Mouse (Mus musculus) lung, embryonic 16.5 days (tissue): ENCODE measurements around the gene Ubac2. TPM values are rescaled to one million over a fixed set of nuclear protein-coding genes. Genes with fewer than 3 reads are reported as not detected.
A peak's percentile ranks its signal among the peaks of the same experiment; 100 is the strongest.

ENCODE experiments used
- ATAC-seq: fragments of 200-750 bp; cut with Nextera tagmentation; 2 replicates; pipeline ENCODE4 v1.8.0; 2017; ENCODE audit warnings: low read depth, mild to moderate bottlenecking, moderate library complexity
- H3K27ac ChIP-seq: fragments of 300-500 bp; sonication (generic); 2 replicates; pipeline ENCODE4 v1.5.1; 2014; ENCODE audit warnings: mild to moderate bottlenecking, control low read depth, low read length
- H3K27me3 ChIP-seq: fragments of 300-500 bp; sonication (generic); 2 replicates; pipeline ENCODE4 v1.6.1; 2014; ENCODE audit warnings: low read depth, low read length, mixed read lengths; ENCODE audit not compliant: control insufficient read depth, insufficient read depth
- H3K36me3 ChIP-seq: fragments of 300-500 bp; sonication (generic); 2 replicates; pipeline ENCODE4 v1.6.1; 2014; ENCODE audit warnings: low read length; ENCODE audit not compliant: control insufficient read depth, insufficient read depth
- H3K4me1 ChIP-seq: fragments of 300-500 bp; sonication (generic); replicated peaks from 2 replicates; pipeline ENCODE4 v1.6.1; 2014; ENCODE audit warnings: low read length, mixed read lengths; ENCODE audit not compliant: control insufficient read depth, insufficient read depth
- H3K4me2 ChIP-seq: fragments of 300-500 bp; sonication (generic); 2 replicates; pipeline ENCODE4 v1.6.1; 2014; ENCODE audit warnings: low read depth, low read length, control low read depth
- H3K4me3 ChIP-seq: fragments of 300-500 bp; sonication (generic); 2 replicates; pipeline ENCODE4 v1.5.1; 2014; ENCODE audit warnings: mild to moderate bottlenecking, low read length, control low read depth
- H3K9ac ChIP-seq: fragments of 300-500 bp; sonication (generic); 2 replicates; pipeline ENCODE4 v1.6.1; 2014; ENCODE audit warnings: low read length, control low read depth
- H3K9me3 ChIP-seq: fragments of 300-500 bp; sonication (generic); 2 replicates; pipeline ENCODE4 v1.6.1; 2016; ENCODE audit warnings: low read length; ENCODE audit not compliant: control insufficient read depth
- WGBS: fragments of 180-500 bp; shearing (Covaris S2); extraction: QIAGEN DNeasy Blood & Tissue Kit; methylation state at CpG from one replicate; pipeline ENCODE4 v1.1.7; 2014; 5-methylcytosine and 5-hydroxymethylcytosine counted together
- polyA plus RNA-seq: library from polyadenylated mRNA; unstranded; fragments of >200 nt; fragmentation: Nextera tagmentation; extraction: Ambion mirVana; gene quantifications from 2 replicates; pipeline ENCODE4 v1.2.1, GENCODE M21; 2015

Gene Ubac2
- polyA plus RNA-seq, 1 experiment from 2014 or later = 56.9 TPM

DNA sequence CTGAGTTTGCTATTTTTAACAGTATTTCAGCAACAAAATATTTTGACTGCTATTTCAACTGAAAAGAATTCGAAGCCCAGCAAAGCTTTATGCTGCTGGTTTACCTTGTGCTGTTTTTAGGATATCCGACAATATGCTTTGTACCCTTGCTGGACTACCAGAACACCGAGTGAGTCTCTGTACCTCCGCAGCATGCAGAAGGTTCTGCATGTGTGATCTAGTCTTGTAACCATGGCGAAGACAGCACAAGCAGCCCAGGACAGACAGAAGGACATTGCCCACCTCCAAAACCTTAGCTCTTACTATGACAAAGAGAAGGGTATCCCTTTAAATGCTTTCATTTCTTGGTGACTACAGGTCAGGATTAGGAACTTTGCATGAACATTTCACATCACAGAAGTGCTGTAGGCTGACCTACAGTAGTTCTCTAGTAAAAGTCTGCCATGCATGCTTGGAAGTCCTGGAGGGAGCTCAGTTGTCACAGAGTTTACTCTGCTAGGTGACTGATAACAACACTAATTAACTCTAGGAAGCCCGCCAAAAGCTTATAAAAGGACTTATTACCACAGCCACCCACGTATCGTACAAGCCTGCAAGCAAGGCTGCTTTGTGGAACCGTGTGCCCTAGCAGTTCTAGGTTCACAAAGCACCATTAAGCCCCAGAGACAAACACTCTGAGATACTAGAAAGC, 85.0 kb downstream of the Ubac2 start:
- H3K9ac ChIP-seq = no peak overlapping the region; the same call in 1 of the 2 replicates
- peak; percentile 48 for ATAC-seq
- H3K27me3 ChIP-seq = no peaks in the 10 kb centered on the region
- no peaks in the 10 kb centered on the region for H3K36me3 ChIP-seq
- peak overlapping the region; percentile 59 for H3K27ac ChIP-seq
- no peaks in the 10 kb centered on the region for H3K9me3 ChIP-seq
- peaks cover 9% of the 10 kb centered on the region for H3K4me1 ChIP-seq
- H3K4me3 ChIP-seq = peak overlapping the region; percentile 7; the same call in 1 of the 2 replicates
- WGBS = 49% methylated on average over 9 of the region's 9 CpGs
- H3K4me2 ChIP-seq = peak overlapping the region; percentile 22; the same call in 1 of the 2 replicates

DNA sequence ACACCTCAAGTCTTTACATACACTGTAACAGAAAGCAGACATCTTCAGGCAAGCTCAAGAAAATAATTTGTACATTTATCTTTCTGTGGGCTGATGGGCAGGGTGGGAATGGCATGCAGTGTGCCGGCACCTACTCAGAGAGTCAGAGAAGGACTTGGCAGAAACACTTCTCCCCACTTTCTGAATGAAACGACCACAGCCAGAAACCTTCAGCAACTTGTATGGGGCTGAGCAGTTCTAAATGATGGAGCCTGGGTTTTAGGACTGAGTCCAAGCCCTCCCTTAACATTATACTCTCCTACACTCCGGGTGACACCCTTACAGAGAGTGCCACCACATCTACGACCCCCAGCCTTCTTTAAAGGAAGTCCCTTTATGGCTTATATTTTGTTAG, 85.5 kb downstream of the Ubac2 start:
- H3K4me2 ChIP-seq = peak overlapping the region; percentile 22; the same call in 1 of the 2 replicates
- H3K9ac ChIP-seq = peak overlapping the region; percentile 44
- no peaks in the 10 kb centered on the region for H3K27me3 ChIP-seq
- H3K4me3 ChIP-seq = peak overlapping the region; percentile 7; the same call in 1 of the 2 replicates
- H3K27ac ChIP-seq = peak overlapping the region; percentile 59
- H3K4me1 ChIP-seq = peaks cover 9% of the 10 kb centered on the region
- no peaks in the 10 kb centered on the region for H3K36me3 ChIP-seq
- no peaks in the 10 kb centered on the region for H3K9me3 ChIP-seq
- WGBS = 17% methylated on average over 4 of the region's 4 CpGs
- no peak for ATAC-seq

DNA sequence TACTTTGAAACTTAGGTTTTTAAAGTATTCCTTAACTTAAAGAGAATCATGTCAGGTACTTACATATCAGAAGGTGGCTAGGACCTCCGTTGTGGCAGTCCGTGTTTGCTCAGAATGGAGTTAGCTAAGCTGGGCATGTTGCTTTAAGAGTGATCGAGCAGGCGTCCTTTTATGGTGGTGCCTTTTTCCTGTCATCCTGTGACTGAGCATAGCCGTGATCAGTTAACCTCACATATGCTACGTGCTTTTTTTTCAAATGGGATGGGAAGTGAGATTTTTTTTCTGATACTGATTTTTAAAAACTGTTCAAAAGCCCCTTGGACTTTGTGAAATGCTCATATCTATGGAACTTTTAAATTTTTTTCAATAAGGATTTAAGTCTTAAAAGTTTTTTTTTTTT, 86.6 kb downstream of the Ubac2 start, which contains the start of gene Gpr183:
Gene Gpr183 (minus strand): TSS at position 206 of the 400 bp plus-strand sequence.
- Histone ChIP-seq H3K27ac (peak within 1 kb of the TSS; percentile 59; the same call in 1 of the 2 replicates), H3K36me3 (no peaks in the 10 kb centered on the region), H3K9me3 (no peaks in the 10 kb centered on the region), H3K4me1 (peaks cover 9% of the 10 kb centered on the region), H3K9ac (peak within 1 kb of the TSS; percentile 44), H3K4me3 (peak within 1 kb of the TSS; percentile 15; the same call in 1 of the 2 replicates), H3K4me2 (peak within 1 kb of the TSS; percentile 22; the same call in 1 of the 2 replicates), H3K27me3 (no peaks in the 10 kb centered on the region)
- no peak for ATAC-seq
- 23% methylated on average over 6 of the region's 6 CpGs for WGBS

DNA sequence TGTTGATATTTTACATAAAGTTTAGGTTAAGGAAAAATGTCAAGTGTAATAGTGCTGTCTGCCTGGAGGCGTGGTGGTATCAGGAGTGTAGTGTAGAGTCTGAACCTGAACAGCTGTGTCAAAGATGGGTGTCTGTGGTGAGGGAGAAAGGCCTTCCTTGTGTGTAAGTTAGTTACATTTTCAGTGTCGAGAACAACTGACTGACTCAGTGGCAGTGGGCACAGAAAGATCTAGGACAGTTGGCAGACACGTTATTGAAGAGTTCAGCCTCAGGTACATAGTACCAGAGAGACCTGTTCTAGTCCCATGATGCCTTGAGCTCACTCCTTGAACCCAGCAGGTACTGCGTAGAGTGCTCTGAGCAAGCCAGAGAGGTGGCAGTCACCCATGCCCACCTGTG, 87.0 kb downstream of the Ubac2 start:
- Histone ChIP-seq H3K4me3 (no peak overlapping the region), H3K27ac (no peak overlapping the region), H3K9me3 (no peaks in the 10 kb centered on the region), H3K27me3 (no peaks in the 10 kb centered on the region), H3K9ac (no peak overlapping the region), H3K36me3 (no peaks in the 10 kb centered on the region), H3K4me2 (no peak overlapping the region), H3K4me1 (peaks cover 9% of the 10 kb centered on the region)
- no peak for ATAC-seq
- 80% methylated on average over 4 of the region's 4 CpGs for WGBS

DNA sequence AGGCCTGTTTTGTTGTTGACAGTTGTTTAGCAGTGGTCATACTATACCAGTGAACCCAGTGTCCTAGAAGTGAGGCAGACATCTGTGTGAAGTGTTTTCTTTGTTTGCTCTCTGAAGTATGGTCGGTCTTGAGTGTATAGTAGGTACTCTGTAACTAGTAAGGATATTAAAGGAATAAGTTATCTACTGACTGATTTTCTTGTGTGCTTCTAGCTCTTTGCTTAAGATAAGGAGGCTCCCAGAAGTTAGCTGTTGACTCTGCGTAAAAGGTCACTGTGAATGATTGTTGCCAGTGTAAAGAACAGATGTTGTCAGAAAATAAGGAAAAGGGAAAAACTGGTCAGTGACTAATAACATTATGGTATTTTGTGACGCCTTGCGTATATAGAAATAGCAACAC, 88.7 kb downstream of the Ubac2 start:
- no peak overlapping the region for H3K4me2 ChIP-seq
- ATAC-seq = no peak
- WGBS = 52% methylated on average over 4 of the region's 4 CpGs

DNA sequence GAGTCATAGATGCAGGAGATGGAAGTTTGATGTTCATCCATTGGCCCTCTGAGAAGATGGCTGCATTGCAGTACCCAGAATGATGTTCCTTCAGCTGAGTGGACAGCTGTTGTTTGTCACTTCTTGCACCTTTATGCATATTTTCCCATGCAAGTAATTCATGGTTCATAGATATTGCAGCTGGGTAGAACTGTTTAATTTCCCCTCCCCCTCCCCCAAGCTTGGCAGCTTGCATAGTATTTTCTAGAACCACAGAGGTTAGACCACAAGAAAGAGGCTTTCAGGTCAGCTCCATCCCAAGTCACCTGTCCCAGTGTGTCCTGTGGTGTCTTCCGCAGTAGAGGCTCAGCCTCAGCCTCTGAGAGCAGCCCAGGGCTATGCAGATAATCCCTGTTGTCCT, 92.0 kb downstream of the Ubac2 start:
- H3K4me2 ChIP-seq = no peak overlapping the region
- no peak for ATAC-seq
- 100% methylated on average over 1 of the region's 1 CpGs for WGBS

More for the DNA sequence above, 88.7 kb downstream of the Ubac2 start:
- H3K27ac ChIP-seq = no peak overlapping the region
- peaks cover 9% of the 10 kb centered on the region for H3K4me1 ChIP-seq
- no peak overlapping the region for H3K9ac ChIP-seq
- no peaks in the 10 kb centered on the region for H3K36me3 ChIP-seq
- no peaks in the 10 kb centered on the region for H3K9me3 ChIP-seq
- H3K27me3 ChIP-seq = no peaks in the 10 kb centered on the region
- H3K4me3 ChIP-seq = no peak overlapping the region

DNA sequence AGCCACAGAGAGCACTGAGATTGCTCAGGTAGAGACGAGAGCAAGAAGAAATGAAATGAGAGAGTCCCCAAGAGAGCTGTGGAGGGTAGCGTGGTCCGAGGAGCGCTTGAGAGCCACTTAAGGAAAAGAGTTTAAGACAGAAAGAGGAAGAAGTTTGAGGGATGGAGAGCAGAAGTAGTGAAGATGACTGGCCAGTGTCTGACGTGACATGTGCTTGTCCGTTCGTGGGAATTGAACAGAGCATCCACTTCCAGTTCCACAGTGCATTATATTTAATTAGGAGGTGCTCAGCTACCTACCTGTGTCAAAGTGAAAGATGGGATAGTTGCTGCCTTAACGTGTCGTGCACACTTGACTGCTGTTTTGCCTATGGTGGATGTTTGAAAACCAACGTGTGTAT, 94.7 kb downstream of the Ubac2 start:
- no peak for ATAC-seq
- Histone ChIP-seq H3K4me1 (no peaks in the 10 kb centered on the region), H3K36me3 (peaks cover 3% of the 10 kb centered on the region), H3K9me3 (no peaks in the 10 kb centered on the region), H3K27ac (no peak overlapping the region), H3K9ac (no peak overlapping the region), H3K4me3 (no peak overlapping the region), H3K4me2 (no peak overlapping the region), H3K27me3 (no peaks in the 10 kb centered on the region)
- 84% methylated on average over 10 of the region's 10 CpGs for WGBS

More for the DNA sequence above, 92.0 kb downstream of the Ubac2 start:
- no peaks in the 10 kb centered on the region; the same call in 1 of the 2 replicates for H3K36me3 ChIP-seq
- H3K9ac ChIP-seq = no peak overlapping the region
- H3K9me3 ChIP-seq = no peaks in the 10 kb centered on the region
- no peak overlapping the region for H3K27ac ChIP-seq
- H3K4me1 ChIP-seq = no peaks in the 10 kb centered on the region
- H3K4me3 ChIP-seq = no peak overlapping the region
- H3K27me3 ChIP-seq = no peaks in the 10 kb centered on the region

DNA sequence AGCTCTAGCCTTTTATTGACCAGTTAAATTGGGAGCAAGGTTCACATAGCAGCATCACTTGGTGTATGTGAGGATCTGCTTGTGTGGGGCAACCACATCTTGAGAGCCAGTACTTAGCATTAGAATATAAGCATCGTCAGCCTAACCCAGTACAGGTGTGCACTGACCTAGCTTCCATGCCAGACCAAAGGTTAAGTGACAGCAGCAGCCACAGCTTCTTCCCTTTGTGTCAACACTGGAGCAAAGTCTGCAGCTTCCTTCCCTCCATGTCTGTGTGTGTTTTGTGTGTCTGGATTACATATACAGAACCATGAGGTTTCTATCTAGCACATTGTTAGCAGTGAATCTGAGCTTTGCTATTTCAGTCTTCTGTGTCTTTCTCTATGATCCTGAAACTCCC, 103.1 kb downstream of the Ubac2 start:
- ATAC-seq = no peak
- no peaks in the 10 kb centered on the region; the same call in 1 of the 2 replicates for H3K36me3 ChIP-seq
- H3K27ac ChIP-seq = no peak overlapping the region
- H3K4me3 ChIP-seq = no peak overlapping the region
- no peaks in the 10 kb centered on the region for H3K27me3 ChIP-seq
- WGBS = 75% methylated on average over 1 of the region's 1 CpGs
- H3K4me2 ChIP-seq = no peak overlapping the region
- H3K9ac ChIP-seq = no peak overlapping the region
- peaks cover 12% of the 10 kb centered on the region for H3K4me1 ChIP-seq
- H3K9me3 ChIP-seq = no peaks in the 10 kb centered on the region

DNA sequence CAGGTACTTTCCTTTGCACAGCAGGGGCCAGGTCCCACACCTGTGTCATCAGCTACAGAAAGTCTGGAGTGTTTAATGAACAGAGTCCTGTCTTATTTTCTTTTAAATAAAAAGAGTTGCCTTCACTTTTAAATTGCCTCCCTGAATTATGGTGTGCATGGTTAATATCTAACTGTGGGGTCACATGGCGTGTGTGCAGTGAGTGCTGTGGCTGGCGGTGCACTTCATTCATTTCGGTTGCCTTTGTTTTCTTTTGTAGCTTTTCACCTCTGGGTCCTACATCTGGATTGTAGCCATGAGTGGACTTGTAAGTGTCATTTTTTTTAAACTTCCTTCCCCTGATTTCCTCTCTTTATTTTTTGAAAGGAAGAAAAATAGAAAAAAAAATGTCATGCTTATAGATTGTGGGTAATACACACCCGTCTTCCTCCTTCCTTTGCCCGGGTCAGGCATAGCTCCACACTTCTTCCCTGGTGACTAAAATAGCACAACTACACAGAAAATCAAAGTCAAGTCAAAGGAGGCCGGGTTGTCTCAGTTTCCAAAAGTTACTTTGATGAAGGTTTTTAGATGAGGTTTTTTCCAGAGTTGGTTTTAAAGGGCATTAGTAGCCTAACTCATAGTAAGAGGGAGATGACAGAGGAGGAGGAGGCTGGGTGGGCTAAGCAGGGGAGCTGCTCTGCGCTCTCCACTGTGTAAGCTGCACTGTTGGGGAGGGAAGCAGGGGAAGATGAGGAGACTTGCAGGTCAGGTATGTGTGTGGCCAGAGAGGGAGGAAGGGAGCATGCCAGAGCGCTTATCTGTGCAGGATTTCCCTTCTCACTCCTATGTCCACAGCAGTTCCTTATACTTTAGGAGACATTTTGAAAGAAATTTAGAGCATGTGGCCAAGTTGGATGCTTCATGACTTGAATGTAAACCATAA, 104.9 kb downstream of the Ubac2 start:
- no peaks in the 10 kb centered on the region for H3K36me3 ChIP-seq
- H3K4me1 ChIP-seq = peaks cover 12% of the 10 kb centered on the region
- H3K9me3 ChIP-seq = no peaks in the 10 kb centered on the region
- H3K27me3 ChIP-seq = no peaks in the 10 kb centered on the region
- H3K9ac ChIP-seq = no peak overlapping the region
- 30% methylated on average over 8 of the region's 8 CpGs for WGBS
- ATAC-seq = peak; percentile 61
- H3K27ac ChIP-seq = peak overlapping the region; percentile 85
- H3K4me3 ChIP-seq = no peak overlapping the region
- H3K4me2 ChIP-seq = peak overlapping the region; percentile 1; the same call in 1 of the 2 replicates
